Mouse (Mus musculus) ES-Bruce4 (cell line): ENCODE data around the gene Ppfia2.

Experiments
- CTCF ChIP-seq: IDR thresholded peaks from one replicate; pipeline ENCODE4 v1.8.1; 2011; ENCODE audit warnings: low read depth, low read length
- EP300 ChIP-seq: IDR thresholded peaks from 2 replicates; pipeline ENCODE4 v1.6.1; 2011; ENCODE audit warnings: low read depth, low read length; ENCODE audit not compliant: insufficient read depth
- POLR2A ChIP-seq: IDR thresholded peaks from one replicate; pipeline ENCODE4 v1.8.1; 2011; ENCODE audit warnings: low read length; ENCODE audit not compliant: insufficient read depth

GRCm38 (mm10) chr10:106870233-106870632 is 400.1 kb downstream of the Ppfia2 start:
- TF ChIP-seq CTCF (no peak), POLR2A (no peak), EP300 (no peak)
